Mouse (Mus musculus) lung, adult 2 months (tissue): ENCODE data around the gene Ppt1.

Source experiments
- CTCF ChIP-seq: fragments of 200-500 bp; IDR thresholded peaks from 2 replicates; pipeline ENCODE4 v1.5.1; 2011; ENCODE audit warnings: mild to moderate bottlenecking, low read length, control low read depth; ENCODE audit not compliant: insufficient read depth
- POLR2A ChIP-seq: fragments of 200-500 bp; IDR thresholded peaks from 2 replicates; pipeline ENCODE4 v1.6.1; 2011; ENCODE audit warnings: low read depth, mild to moderate bottlenecking, control low read depth, low read length, borderline replicate concordance; ENCODE audit errors: extremely low read depth

- TF ChIP-seq CTCF (peak; percentile 91), POLR2A (no peak)
Observed at GRCm38 (mm10) chr4:122808108-122808507, 27.9 kb upstream of the Ppt1 start.
